Mouse (Mus musculus) spleen, adult 18-20 months (tissue): ENCODE measurements around the gene Rorc.

Experiments
- DNase-seq, 2 experiments: peaks; one replicate each; pipeline ENCODE4 v3.0.0; 2022; ENCODE audit warnings: mixed read lengths in 2 of 2

Rorc gene

GRCm38 (mm10) chr3:94434305-94434704 is 61.7 kb downstream of the Rorc start:
- DNase-seq = no peak

GRCm38 (mm10) chr3:94436420-94436819 is 63.8 kb downstream of the Rorc start:
- DNase-seq = no peak

GRCm38 (mm10) chr3:94441182-94441581 is 68.6 kb downstream of the Rorc start:
- DNase-seq = no peak

GRCm38 (mm10) chr3:94442951-94443596 is 70.5 kb downstream of the Rorc start, which contains the start of gene Mrpl9:
TSS of gene Mrpl9 (plus strand) at chr3:94443318.
- DNase-seq = peak; percentile 89 to 94

- no peak for DNase-seq
Observed at GRCm38 (mm10) chr3:94443597-94443964, 71.0 kb downstream of the Rorc start, which contains the start of gene Oaz3. TSS of gene Oaz3 (minus strand) at chr3:94443915.
